Mouse (Mus musculus) kidney, postnatal 0 days (tissue): Measurements from ENCODE around the gene Atg7. TPM values are rescaled to one million over a fixed set of nuclear protein-coding genes. Genes with fewer than 3 reads are reported as not detected.

Source experiments
- ATAC-seq: fragments of 200-750 bp; cut with Nextera tagmentation; replicated peaks from 2 replicates; pipeline ENCODE4 v1.8.0; 2017; ENCODE audit warnings: low read depth, moderate number of reproducible peaks, moderate TSS enrichment, moderate library complexity; ENCODE audit not compliant: low FRiP score
- DNase-seq: peaks from one replicate; pipeline ENCODE4 v3.0.0-alpha.2; 2016; ENCODE audit warnings: low spot score
- H3K27ac ChIP-seq: fragments of 300-500 bp; sonication (generic); 2 replicates; pipeline ENCODE4 v1.5.1; 2014; ENCODE audit warnings: mild to moderate bottlenecking
- H3K27me3 ChIP-seq: fragments of 300-500 bp; sonication (generic); 2 replicates; pipeline ENCODE4 v1.6.1; 2014; ENCODE audit warnings: low read length, mixed read lengths; ENCODE audit not compliant: insufficient read depth
- H3K36me3 ChIP-seq: fragments of 300-500 bp; sonication (generic); 2 replicates; pipeline ENCODE4 v1.6.1; 2014; ENCODE audit warnings: low read length, mixed read lengths; ENCODE audit not compliant: insufficient read depth
- H3K4me1 ChIP-seq: fragments of 300-500 bp; sonication (generic); replicated peaks from 2 replicates; pipeline ENCODE4 v1.6.1; 2014; ENCODE audit warnings: antibody characterized with exemption, low read length, mixed read lengths; ENCODE audit not compliant: insufficient read depth
- H3K4me2 ChIP-seq: fragments of 300-500 bp; sonication (generic); 2 replicates; pipeline ENCODE4 v1.6.1; 2014; ENCODE audit warnings: mild to moderate bottlenecking, low read length, moderate library complexity, mixed read lengths
- H3K4me3 ChIP-seq: fragments of 300-500 bp; sonication (generic); replicated peaks from 2 replicates; pipeline ENCODE4 v1.5.1; 2014; ENCODE audit warnings: low read depth, low read length
- H3K9ac ChIP-seq: fragments of 300-500 bp; sonication (generic); 2 replicates; pipeline ENCODE4 v1.6.1; 2014; ENCODE audit warnings: low read depth, low read length
- H3K9me3 ChIP-seq: fragments of 300-500 bp; sonication (generic); replicated peaks from 2 replicates; pipeline ENCODE4 v1.6.1; 2016; ENCODE audit warnings: low read length, inconsistent platforms, mixed read lengths
- CTCF ChIP-seq: IDR thresholded peaks from 2 replicates; pipeline ENCODE4 v1.5.1; 2016; ENCODE audit warnings: antibody characterized with exemption, low read depth, mild to moderate bottlenecking, moderate library complexity
- WGBS: fragments of 180-500 bp; shearing (Covaris S2); extraction: QIAGEN DNeasy Blood & Tissue Kit; methylation state at CpG from one replicate; pipeline ENCODE4 v1.1.7; 2014; 5-methylcytosine and 5-hydroxymethylcytosine counted together
- polyA plus RNA-seq: library from polyadenylated mRNA; unstranded; fragments of >200 nt; fragmentation: Nextera tagmentation; extraction: Ambion mirVana; gene quantifications from 2 replicates; pipeline ENCODE4 v1.2.1, GENCODE M21; 2015

Atg7 gene
- polyA plus RNA-seq, 1 experiment from 2014 or later: 19.7 TPM

DNA sequence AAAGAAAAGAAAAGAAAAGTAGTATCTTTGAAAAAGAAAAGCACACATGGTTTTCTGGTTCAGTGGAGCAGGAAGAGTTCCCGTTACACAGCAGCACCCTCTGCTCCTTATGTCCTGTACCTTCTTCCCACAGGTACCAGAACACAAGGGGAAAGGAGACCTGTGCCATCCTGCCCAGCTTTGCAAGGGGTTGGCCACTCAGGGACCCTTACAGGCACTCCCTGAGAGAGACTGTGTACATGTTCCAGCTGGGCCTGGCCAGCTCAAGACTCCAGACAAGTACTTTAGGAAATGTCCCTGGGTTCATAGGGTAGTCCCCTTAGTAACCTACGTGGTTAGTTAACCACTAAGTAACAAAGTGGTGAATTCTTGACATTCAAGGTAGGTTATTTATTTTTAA is 100.9 kb downstream of the Atg7 start:
- H3K36me3 ChIP-seq: no peaks in the 10 kb centered on the region
- no peaks in the 10 kb centered on the region for H3K9me3 ChIP-seq
- no peak overlapping the region for H3K4me2 ChIP-seq
- no peak overlapping the region for H3K4me3 ChIP-seq
- TF ChIP-seq CTCF: no peak
- no peaks in the 10 kb centered on the region for H3K27me3 ChIP-seq
- ATAC-seq (no peak), DNase-seq (no peak)
- WGBS: 57% methylated on average over 2 of the region's 2 CpGs
- H3K4me1 ChIP-seq: peaks cover 4% of the 10 kb centered on the region; the same call in 1 of the 2 replicates
- no peak overlapping the region for H3K9ac ChIP-seq
- H3K27ac ChIP-seq: no peak overlapping the region

DNA sequence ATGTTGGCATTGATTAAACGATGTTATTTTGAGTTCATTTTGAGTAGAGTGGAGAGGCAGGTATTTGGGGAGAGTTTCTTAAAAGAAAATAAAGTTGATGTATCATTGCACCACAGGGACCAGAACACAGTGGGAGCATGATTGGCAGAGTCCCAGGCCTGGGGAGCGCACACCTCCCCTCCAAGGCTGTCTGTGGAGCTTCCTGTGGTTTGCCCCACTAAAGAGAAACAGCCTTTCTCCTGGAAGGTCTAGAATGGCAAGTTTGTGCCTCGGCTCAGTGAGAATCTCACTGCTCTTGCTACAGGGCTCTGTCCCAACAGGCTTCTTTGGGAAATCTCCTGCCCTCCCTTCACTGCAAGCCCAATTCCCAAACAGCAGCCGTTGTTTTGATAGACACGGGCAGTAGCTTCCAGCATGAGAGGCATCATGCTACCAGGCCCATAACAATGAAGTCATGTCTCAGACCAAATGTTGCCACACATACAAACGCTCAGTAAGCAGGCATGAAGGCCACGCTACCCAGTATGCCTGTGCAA is 103.6 kb downstream of the Atg7 start:
- no peaks in the 10 kb centered on the region for H3K27me3 ChIP-seq
- H3K9me3 ChIP-seq: no peaks in the 10 kb centered on the region
- no peak overlapping the region for H3K4me3 ChIP-seq
- H3K36me3 ChIP-seq: no peaks in the 10 kb centered on the region
- no peak overlapping the region for H3K4me2 ChIP-seq
- 48% methylated on average over 7 of the region's 7 CpGs for WGBS
- peaks cover 4% of the 10 kb centered on the region; the same call in 1 of the 2 replicates for H3K4me1 ChIP-seq
- no peak overlapping the region for H3K27ac ChIP-seq
- TF ChIP-seq CTCF: no peak
- no peak for ATAC-seq
- DNase-seq: peak; percentile 24
- H3K9ac ChIP-seq: no peak overlapping the region

DNA sequence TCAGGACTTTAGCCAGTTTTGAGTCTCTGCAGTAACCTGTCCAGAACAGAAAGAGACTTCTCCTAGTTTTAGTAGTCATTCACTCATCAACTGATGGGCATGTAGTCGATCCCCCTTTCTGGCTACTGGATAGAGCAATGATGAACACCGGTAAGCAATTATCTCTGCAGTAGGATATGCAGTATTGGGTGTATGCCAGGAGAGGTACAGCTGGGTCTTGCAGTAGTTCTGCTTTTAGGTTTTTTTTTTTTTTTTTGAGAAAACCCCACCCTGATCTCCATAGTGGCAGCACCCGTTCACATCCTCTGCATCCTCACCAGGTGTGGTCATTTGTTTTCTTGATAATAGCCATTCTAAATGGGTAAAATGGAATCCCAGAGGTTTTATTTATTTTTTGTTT is 105.5 kb downstream of the Atg7 start:
- peaks cover 4% of the 10 kb centered on the region; the same call in 1 of the 2 replicates for H3K4me1 ChIP-seq
- H3K4me3 ChIP-seq: no peak overlapping the region
- H3K36me3 ChIP-seq: no peaks in the 10 kb centered on the region
- ATAC-seq (no peak), DNase-seq (no peak)
- 94% methylated on average over 3 of the region's 3 CpGs for WGBS
- H3K27me3 ChIP-seq: no peaks in the 10 kb centered on the region
- H3K4me2 ChIP-seq: no peak overlapping the region
- H3K9me3 ChIP-seq: no peaks in the 10 kb centered on the region
- no peak overlapping the region for H3K27ac ChIP-seq
- TF ChIP-seq CTCF: no peak
- H3K9ac ChIP-seq: no peak overlapping the region

DNA sequence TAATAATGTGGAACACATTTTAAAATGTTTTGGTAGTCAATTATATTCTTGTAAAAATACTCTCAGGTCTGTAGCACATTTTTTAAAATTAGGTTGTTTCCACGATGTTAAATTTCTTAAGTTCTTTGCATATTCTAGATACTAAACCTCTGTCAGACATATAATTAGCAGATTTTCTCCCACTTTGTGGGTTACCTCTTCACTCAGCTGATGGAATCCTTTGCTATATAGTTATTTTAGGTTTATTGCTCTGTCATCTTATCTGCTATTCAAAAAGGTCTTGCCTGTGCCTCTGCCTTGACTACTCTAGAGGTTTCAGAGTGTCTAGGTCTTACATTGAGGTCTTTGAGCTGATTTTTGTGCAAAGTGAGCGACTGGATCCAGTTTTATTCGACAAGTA is 106.0 kb downstream of the Atg7 start:
- no peaks in the 10 kb centered on the region for H3K9me3 ChIP-seq
- no peaks in the 10 kb centered on the region for H3K27me3 ChIP-seq
- H3K4me3 ChIP-seq: no peak overlapping the region
- no peak for ATAC-seq
- no peak overlapping the region for H3K4me2 ChIP-seq
- no peak overlapping the region for H3K27ac ChIP-seq
- WGBS: 93% methylated on average over 3 of the region's 3 CpGs
- DNase-seq: no peak
- peaks cover 4% of the 10 kb centered on the region; the same call in 1 of the 2 replicates for H3K4me1 ChIP-seq
- TF ChIP-seq CTCF: no peak
- no peaks in the 10 kb centered on the region for H3K36me3 ChIP-seq
- no peak overlapping the region for H3K9ac ChIP-seq

DNA sequence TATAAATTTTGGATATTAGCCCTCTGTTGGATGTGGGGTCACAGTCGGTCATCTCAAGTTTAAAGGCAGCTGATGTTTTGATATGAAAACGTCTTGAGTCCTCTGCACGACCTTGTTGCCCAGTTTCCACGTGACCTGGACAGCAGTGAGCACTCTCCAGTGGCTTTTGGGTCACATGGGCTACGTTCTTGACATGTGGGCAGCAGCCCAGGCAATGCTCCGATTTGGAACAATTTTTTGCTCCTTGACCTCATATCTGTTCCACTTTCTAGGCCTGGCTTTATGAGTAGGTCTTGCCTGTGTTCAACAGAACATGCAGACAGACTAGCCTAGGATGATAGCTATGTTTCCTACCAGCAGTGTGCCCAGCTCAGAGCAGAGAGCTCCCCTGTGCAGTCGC is 115.9 kb downstream of the Atg7 start:
- no peak for ATAC-seq

DNA sequence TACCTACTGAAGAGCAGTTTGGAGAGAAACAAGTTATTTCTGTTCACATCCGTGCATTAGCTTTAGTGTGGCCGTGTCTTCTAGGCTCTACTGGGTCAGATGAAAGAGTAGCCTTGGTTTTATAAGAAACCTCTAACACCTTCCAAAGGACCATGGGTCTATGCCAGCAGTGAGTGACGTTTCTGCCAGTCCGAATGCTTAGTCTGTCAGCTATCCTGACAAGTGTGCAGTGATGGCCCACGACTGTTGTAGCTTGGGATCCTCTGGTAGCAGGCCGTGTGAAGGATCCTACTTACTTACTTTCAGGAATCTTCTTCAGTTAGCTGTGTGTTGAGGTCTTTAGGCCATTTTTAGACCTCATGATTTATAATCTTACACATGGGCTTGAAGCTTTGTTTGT is 123.4 kb downstream of the Atg7 start:
- Histone ChIP-seq H3K4me1 (no peaks in the 10 kb centered on the region), H3K27ac (no peak overlapping the region), H3K4me3 (no peak overlapping the region), H3K9ac (no peak overlapping the region), H3K36me3 (no peaks in the 10 kb centered on the region), H3K27me3 (no peaks in the 10 kb centered on the region), H3K9me3 (no peaks in the 10 kb centered on the region), H3K4me2 (no peak overlapping the region)
- whole genome bisulfite sequencing: 91% methylated on average over 6 of the region's 6 CpGs
- no peak for TF ChIP-seq CTCF
- no peak for DNase-seq
- no peak for ATAC-seq

More for the DNA sequence above, 115.9 kb downstream of the Atg7 start:
- Histone ChIP-seq H3K9ac (no peak overlapping the region), H3K27me3 (no peaks in the 10 kb centered on the region), H3K9me3 (no peaks in the 10 kb centered on the region), H3K4me1 (no peaks in the 10 kb centered on the region), H3K36me3 (no peaks in the 10 kb centered on the region), H3K4me2 (no peak overlapping the region), H3K4me3 (no peak overlapping the region), H3K27ac (no peak overlapping the region)
- no peak for DNase-seq
- WGBS: 65% methylated on average over 7 of the region's 7 CpGs
- no peak for TF ChIP-seq CTCF

DNA sequence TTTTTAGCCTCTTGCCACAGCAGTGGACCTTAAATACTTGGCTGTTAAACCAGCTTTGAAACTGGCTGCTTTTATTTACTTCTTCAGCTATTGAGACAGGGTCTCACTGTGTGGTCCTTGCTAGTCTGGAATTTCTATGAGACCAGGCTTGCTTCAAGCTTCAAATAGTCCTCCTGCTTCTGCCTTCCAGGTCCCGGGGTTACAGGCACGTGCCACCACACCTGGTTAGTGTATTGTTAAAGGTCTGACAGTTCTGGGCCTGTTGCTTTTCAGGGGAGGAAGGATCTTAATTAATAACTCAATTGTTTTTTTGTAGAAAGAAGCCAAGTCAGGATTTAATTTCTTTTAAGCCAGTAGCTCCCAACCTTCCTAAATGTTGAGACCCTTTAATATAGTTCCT is 124.8 kb downstream of the Atg7 start:
- H3K27me3 ChIP-seq: no peaks in the 10 kb centered on the region
- H3K9me3 ChIP-seq: no peaks in the 10 kb centered on the region
- TF ChIP-seq CTCF: no peak
- no peak overlapping the region for H3K27ac ChIP-seq
- WGBS: 51% methylated on average over 2 of the region's 2 CpGs
- H3K36me3 ChIP-seq: no peaks in the 10 kb centered on the region
- no peak overlapping the region for H3K9ac ChIP-seq
- H3K4me2 ChIP-seq: no peak overlapping the region
- DNase-seq (no peak), ATAC-seq (no peak)
- no peak overlapping the region for H3K4me3 ChIP-seq
- no peaks in the 10 kb centered on the region for H3K4me1 ChIP-seq
